Mouse (Mus musculus): ENCODE results near the gene Asl. TPM values are rescaled to one million over a fixed set of nuclear protein-coding genes. Genes with fewer than 3 reads are reported as not detected.
A peak's percentile ranks its signal among the peaks of the same experiment; 100 is the strongest.

Asl gene
- 26.5 and 29.1 TPM in 2 replicates for polyA plus RNA-seq (2016; fragmentation: Nextera tagmentation; extraction: Ambion mirVana)

GRCm38 (mm10) chr5:130029142-130029897 is at the start of gene Asl, which contains the start of gene Crcp:
TSS of gene Asl (minus strand) at chr5:130029247.
TSS of gene Crcp (plus strand) at chr5:130029290.
- peaks cover 14% of the 10 kb centered on the region; the same call in 1 of the 2 replicates for H3K27me3 ChIP-seq
- peak; percentile 88 for ATAC-seq (ENCODE audit: low FRiP score, low read depth)
- peak within 1 kb of the TSS; percentile 73 for H3K9ac ChIP-seq (replicated peaks)
- peak within 1 kb of the TSS; percentile 83 for H3K4me3 ChIP-seq
- H3K4me2 ChIP-seq (replicated peaks) = peak within 1 kb of the TSS; percentile 72
- no peaks in the 10 kb centered on the region for H3K9me3 ChIP-seq
- WGBS = 1% methylated on average over 51 of the region's 51 CpGs
- peak within 1 kb of the TSS; percentile 94 for H3K27ac ChIP-seq (replicated peaks)
- H3K36me3 ChIP-seq = no peaks in the 10 kb centered on the region
- H3K4me1 ChIP-seq = peaks cover 3% of the 10 kb centered on the region

- H3K36me3 ChIP-seq = peaks cover 9% of the 10 kb centered on the region; the same call in 1 of the 2 replicates
- H3K27me3 ChIP-seq = peaks cover 7% of the 10 kb centered on the region; the same call in 1 of the 2 replicates
- WGBS = 43% methylated on average over 6 of the region's 6 CpGs
- H3K4me2 ChIP-seq (replicated peaks) = peak overlapping the region; percentile 77
- peak overlapping the region; percentile 83; the same call in 1 of the 2 replicates for H3K27ac ChIP-seq (replicated peaks)
- H3K4me1 ChIP-seq = peaks cover 12% of the 10 kb centered on the region; the same call in 1 of the 2 replicates
- peak overlapping the region; percentile 83 for H3K4me3 ChIP-seq
- peaks cover 5% of the 10 kb centered on the region for H3K9me3 ChIP-seq
- H3K9ac ChIP-seq (replicated peaks) = peak overlapping the region; percentile 46
- peak; percentile 44 for ATAC-seq (ENCODE audit: low FRiP score, low read depth)
Observed at GRCm38 (mm10) chr5:130078834-130079156, 49.7 kb upstream of the Asl start.

- H3K36me3 ChIP-seq = peaks cover 9% of the 10 kb centered on the region; the same call in 1 of the 2 replicates
- H3K27ac ChIP-seq (replicated peaks) = no peak overlapping the region
- H3K27me3 ChIP-seq = peaks cover 7% of the 10 kb centered on the region; the same call in 1 of the 2 replicates
- H3K9me3 ChIP-seq = peaks cover 5% of the 10 kb centered on the region
- no peak overlapping the region for H3K4me3 ChIP-seq
- peak overlapping the region; percentile 77; the same call in 1 of the 2 replicates for H3K4me2 ChIP-seq (replicated peaks)
- no peak for ATAC-seq (ENCODE audit: low FRiP score, low read depth)
- 82% methylated on average over 9 of the region's 9 CpGs for WGBS
- H3K9ac ChIP-seq (replicated peaks) = peak overlapping the region; percentile 46
- peaks cover 12% of the 10 kb centered on the region; the same call in 1 of the 2 replicates for H3K4me1 ChIP-seq
Observed at GRCm38 (mm10) chr5:130078096-130078833, 49.2 kb upstream of the Asl start.

- Histone ChIP-seq H3K9ac (replicated peaks) (no peak overlapping the region), H3K27ac (replicated peaks) (no peak overlapping the region), H3K4me3 (no peak overlapping the region), H3K36me3 (peaks cover 5% of the 10 kb centered on the region; the same call in 1 of the 2 replicates), H3K27me3 (peaks cover 7% of the 10 kb centered on the region; the same call in 1 of the 2 replicates), H3K4me2 (replicated peaks) (no peak overlapping the region), H3K4me1 (peaks cover 12% of the 10 kb centered on the region; the same call in 1 of the 2 replicates), H3K9me3 (peaks cover 3% of the 10 kb centered on the region)
- ATAC-seq (ENCODE audit: low FRiP score, low read depth) = no peak
- 63% methylated on average over 6 of the region's 6 CpGs for WGBS
Observed at GRCm38 (mm10) chr5:130076396-130076795, 47.3 kb upstream of the Asl start.

- Histone ChIP-seq H3K9me3 (no peaks in the 10 kb centered on the region), H3K27ac (replicated peaks) (no peak overlapping the region), H3K4me2 (replicated peaks) (no peak overlapping the region), H3K4me1 (peaks cover 5% of the 10 kb centered on the region; the same call in 1 of the 2 replicates), H3K9ac (replicated peaks) (no peak overlapping the region), H3K27me3 (peaks cover 7% of the 10 kb centered on the region; the same call in 1 of the 2 replicates), H3K36me3 (no peaks in the 10 kb centered on the region), H3K4me3 (no peak overlapping the region)
- ATAC-seq (ENCODE audit: low FRiP score, low read depth) = no peak
- 81% methylated on average over 6 of the region's 6 CpGs for WGBS
Observed at GRCm38 (mm10) chr5:130074491-130074890, 45.4 kb upstream of the Asl start.

- no peak for ATAC-seq (ENCODE audit: low FRiP score, low read depth)
- peaks cover 7% of the 10 kb centered on the region; the same call in 1 of the 2 replicates for H3K27me3 ChIP-seq
- no peak within 1 kb of the TSS for H3K4me2 ChIP-seq (replicated peaks)
- H3K9ac ChIP-seq (replicated peaks) = no peak within 1 kb of the TSS
- 96% methylated on average over 6 of the region's 6 CpGs for WGBS
- H3K27ac ChIP-seq (replicated peaks) = no peak within 1 kb of the TSS
- no peaks in the 10 kb centered on the region for H3K9me3 ChIP-seq
- H3K4me1 ChIP-seq = no peaks in the 10 kb centered on the region
- H3K36me3 ChIP-seq = no peaks in the 10 kb centered on the region
- H3K4me3 ChIP-seq = no peak within 1 kb of the TSS
Observed at GRCm38 (mm10) chr5:130073026-130073425, 44.0 kb upstream of the Asl start, which contains the start of gene Tpst1. TSS of gene Tpst1 (plus strand) at chr5:130073326.

- Histone ChIP-seq H3K27ac (replicated peaks) (no peak overlapping the region), H3K4me2 (replicated peaks) (no peak overlapping the region)
- WGBS = 81% methylated on average over 3 of the region's 3 CpGs
Observed at GRCm38 (mm10) chr5:130067841-130068264, 38.8 kb upstream of the Asl start.

GRCm38 (mm10) chr5:130065579-130065978 is 36.5 kb upstream of the Asl start:
- no peaks in the 10 kb centered on the region for H3K9me3 ChIP-seq
- H3K27ac ChIP-seq (replicated peaks) = no peak overlapping the region
- ATAC-seq (ENCODE audit: low FRiP score, low read depth) = no peak
- H3K36me3 ChIP-seq = peaks cover 11% of the 10 kb centered on the region
- H3K4me2 ChIP-seq (replicated peaks) = no peak overlapping the region
- WGBS = 96% methylated on average over 1 of the region's 1 CpGs
- H3K27me3 ChIP-seq = no peaks in the 10 kb centered on the region
- H3K4me3 ChIP-seq = no peak overlapping the region
- no peaks in the 10 kb centered on the region for H3K4me1 ChIP-seq
- no peak overlapping the region for H3K9ac ChIP-seq (replicated peaks)

More at GRCm38 (mm10) chr5:130067841-130068264, 38.8 kb upstream of the Asl start:
- Histone ChIP-seq H3K9me3 (no peaks in the 10 kb centered on the region), H3K4me1 (no peaks in the 10 kb centered on the region), H3K36me3 (no peaks in the 10 kb centered on the region), H3K4me3 (no peak overlapping the region), H3K27me3 (no peaks in the 10 kb centered on the region), H3K9ac (replicated peaks) (no peak overlapping the region)
- no peak for ATAC-seq (ENCODE audit: low FRiP score, low read depth)

- no peak overlapping the region for H3K9ac ChIP-seq (replicated peaks)
- H3K27me3 ChIP-seq = no peaks in the 10 kb centered on the region
- no peaks in the 10 kb centered on the region for H3K4me1 ChIP-seq
- H3K27ac ChIP-seq (replicated peaks) = no peak overlapping the region
- 81% methylated on average over 2 of the region's 2 CpGs for WGBS
- H3K4me2 ChIP-seq (replicated peaks) = no peak overlapping the region
- no peak for ATAC-seq (ENCODE audit: low FRiP score, low read depth)
- no peak overlapping the region for H3K4me3 ChIP-seq
- no peaks in the 10 kb centered on the region for H3K9me3 ChIP-seq
- H3K36me3 ChIP-seq = peaks cover 21% of the 10 kb centered on the region
Observed at GRCm38 (mm10) chr5:130063760-130064159, 34.7 kb upstream of the Asl start.

- H3K36me3 ChIP-seq = peaks cover 27% of the 10 kb centered on the region
- H3K27ac ChIP-seq (replicated peaks) = no peak overlapping the region
- H3K4me2 ChIP-seq (replicated peaks) = no peak overlapping the region
- ATAC-seq (ENCODE audit: low FRiP score, low read depth) = no peak
- 90% methylated on average over 2 of the region's 2 CpGs for WGBS
- no peaks in the 10 kb centered on the region for H3K27me3 ChIP-seq
- H3K4me1 ChIP-seq = no peaks in the 10 kb centered on the region
- no peak overlapping the region for H3K9ac ChIP-seq (replicated peaks)
- no peak overlapping the region for H3K4me3 ChIP-seq
- H3K9me3 ChIP-seq = no peaks in the 10 kb centered on the region
Observed at GRCm38 (mm10) chr5:130062096-130062495, 33.0 kb upstream of the Asl start.

- peaks cover 33% of the 10 kb centered on the region for H3K36me3 ChIP-seq
Observed at GRCm38 (mm10) chr5:130060329-130060665, 31.2 kb upstream of the Asl start.

More at GRCm38 (mm10) chr5:130060329-130060665, 31.2 kb upstream of the Asl start:
- 95% methylated on average over 4 of the region's 4 CpGs for WGBS
- Histone ChIP-seq H3K4me3 (no peak overlapping the region), H3K4me2 (replicated peaks) (no peak overlapping the region), H3K27me3 (no peaks in the 10 kb centered on the region), H3K4me1 (no peaks in the 10 kb centered on the region), H3K27ac (replicated peaks) (no peak overlapping the region), H3K9me3 (no peaks in the 10 kb centered on the region), H3K9ac (replicated peaks) (no peak overlapping the region)
- no peak for ATAC-seq (ENCODE audit: low FRiP score, low read depth)

Measured in midbrain, embryonic 12.5 days (tissue).